Mouse (Mus musculus) left cerebral cortex, postnatal 10 days (tissue): ENCODE data around the gene Adamts12. TPM values are rescaled to one million over a fixed set of nuclear protein-coding genes. Genes with fewer than 3 reads are reported as not detected.

Experiments used
- DNase-seq, 2 experiments: peaks; one replicate each; pipeline ENCODE4 v3.0.0; 2021 to 2022; ENCODE audit warnings: low spot score in 2 of 2, mixed read lengths in 1 of 2; ENCODE audit errors: extremely low spot score in 1 of 2
- intact Hi-C: fragments of 180-260 bp; cut with DNase I; formaldehyde crosslinking; loops from one replicate; pipeline ENCODE4 v1.15.1; 2025
- total RNA-seq, 2 experiments: library from RNA; stranded (reverse); gene quantifications; 2 replicates each; pipeline ENCODE4 v1.2.3; 2021

Gene Adamts12
- total RNA-seq, 2 experiments from 2014 or later: 2.6 to 2.7 TPM

DNA sequence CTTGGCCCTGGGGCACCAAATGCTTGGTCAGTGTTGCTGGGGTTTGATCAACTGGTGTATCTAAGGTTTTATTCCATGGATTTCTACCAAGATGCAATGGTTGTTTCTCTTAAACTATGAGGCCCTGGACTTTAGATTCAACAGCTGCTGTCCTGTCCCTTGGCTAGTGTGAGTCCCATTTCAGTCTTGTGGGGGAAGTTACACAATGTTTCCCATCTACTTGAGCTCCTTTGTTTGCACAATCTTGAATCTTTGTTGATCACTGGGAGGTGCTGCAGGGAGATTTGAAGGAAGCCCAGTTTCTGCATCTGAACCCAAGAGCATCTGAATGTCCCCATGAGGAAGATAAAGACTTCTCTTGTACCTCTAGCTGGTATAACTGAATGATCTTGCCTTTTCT lies 60.8 kb downstream of the Adamts12 start:
- intact Hi-C loops: no loop called here

DNA sequence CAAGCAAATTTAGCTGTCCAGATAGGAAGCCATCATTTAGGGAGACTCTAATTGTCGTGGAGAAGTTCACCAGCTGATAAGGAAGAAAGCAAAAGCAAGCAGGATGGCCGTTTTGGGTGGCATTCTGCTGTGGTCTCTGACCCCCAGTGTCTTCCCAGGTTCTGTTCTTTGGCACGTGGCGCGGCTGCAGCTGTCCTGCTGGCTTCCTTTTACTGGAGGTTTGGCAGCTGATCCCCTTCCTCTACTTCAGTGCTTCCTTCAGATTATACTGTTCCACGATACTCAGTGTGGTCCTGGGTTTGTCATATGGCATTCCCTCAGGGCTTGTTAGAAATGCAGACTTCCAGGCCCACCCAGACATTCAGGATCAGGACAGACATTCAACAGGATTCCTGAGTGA lies 63.9 kb downstream of the Adamts12 start:
- DNase-seq: no peak
- intact Hi-C loops: no loop called here

More for the DNA sequence above, 60.8 kb downstream of the Adamts12 start:
- no peak for DNase-seq

GRCm38 (mm10) chr15:11132586-11133558 lies 68.3 kb downstream of the Adamts12 start:
- no peak for DNase-seq
- intact Hi-C loops: no loop called here

DNA sequence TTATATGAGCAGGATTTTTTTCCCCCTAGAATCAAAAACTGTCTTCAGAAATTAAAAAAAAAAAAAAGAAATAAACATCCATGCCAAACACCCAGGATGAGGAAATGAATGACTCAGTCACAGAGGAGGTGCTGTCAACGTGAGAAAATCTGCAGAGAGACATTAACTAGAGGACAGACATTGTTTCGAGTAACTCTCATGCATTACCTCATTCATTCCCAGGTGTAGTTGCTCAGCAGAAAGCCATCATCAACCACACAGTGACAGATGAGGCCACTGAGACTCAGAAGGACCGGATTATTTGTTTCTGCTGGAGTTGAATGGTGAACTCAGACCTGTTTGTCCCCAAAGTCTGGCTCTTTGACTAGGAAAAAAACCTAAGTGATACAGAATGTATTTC lies 81.0 kb downstream of the Adamts12 start:
- no peak for DNase-seq
- intact Hi-C loops: no loop called here

DNA sequence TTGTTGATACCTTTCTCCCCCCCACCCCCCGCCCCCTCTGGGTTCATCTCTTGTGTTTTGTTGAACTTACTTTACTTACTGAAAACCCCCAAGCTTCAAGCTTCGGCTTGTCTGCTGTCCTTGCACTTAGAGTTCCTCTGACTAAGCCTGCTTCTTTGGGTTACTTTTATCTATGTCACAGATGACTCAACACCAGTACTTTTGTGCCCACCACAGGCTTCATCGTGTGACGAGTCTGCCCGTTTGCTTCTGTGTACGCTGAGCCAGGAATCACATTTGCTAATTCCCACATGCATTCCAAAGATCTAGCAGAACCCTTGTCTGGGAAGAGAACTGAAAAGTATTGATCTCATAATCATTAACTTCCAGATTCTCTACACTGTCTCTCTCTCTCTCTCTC lies 94.8 kb downstream of the Adamts12 start:
- intact Hi-C loops: no loop called here
- no peak for DNase-seq

DNA sequence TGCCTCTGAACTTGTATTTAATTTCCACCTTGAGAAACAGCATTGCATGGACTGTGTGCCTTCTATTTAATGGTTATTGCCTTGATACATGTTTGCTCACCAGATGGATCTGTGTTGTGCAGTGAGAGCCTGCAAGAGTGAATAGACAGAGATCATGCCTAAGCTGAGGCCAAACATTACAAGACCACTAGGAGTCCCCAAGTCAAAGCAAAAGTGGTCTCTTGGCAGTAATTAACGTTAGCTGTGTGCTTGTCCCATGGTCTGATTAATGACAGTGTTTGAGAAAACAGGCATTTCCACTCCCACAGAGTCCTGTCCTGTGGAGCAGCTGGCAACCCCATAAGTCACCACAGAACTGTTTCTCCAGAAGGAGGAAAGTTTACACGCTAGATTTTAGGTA lies 96.2 kb downstream of the Adamts12 start:
- intact Hi-C loops: no loop called here
- DNase-seq: no peak

DNA sequence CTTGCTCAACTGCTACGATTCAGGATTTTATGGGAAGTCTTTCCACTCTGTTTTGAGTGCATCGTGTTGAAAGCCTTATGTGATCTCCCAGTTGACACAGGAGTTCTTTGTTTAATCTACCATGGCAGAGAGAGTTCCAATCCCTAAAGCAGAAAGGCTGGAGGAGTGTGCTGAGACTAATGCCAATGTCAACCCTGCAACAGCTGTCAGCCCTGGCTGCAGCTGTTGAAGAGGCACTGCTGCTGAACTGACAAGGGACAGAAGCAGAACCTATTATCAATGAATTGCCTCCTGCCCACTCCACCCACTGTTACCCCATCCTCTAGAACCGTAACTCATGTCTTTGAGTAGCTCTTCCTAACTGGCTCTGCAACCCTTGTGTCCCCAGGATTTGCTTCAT lies 101.3 kb downstream of the Adamts12 start:
- no peak for DNase-seq
- intact Hi-C loops: no loop called here

- intact Hi-C loops: no loop called here
- no peak for DNase-seq
Observed at GRCm38 (mm10) chr15:11173884-11174470, 109.4 kb downstream of the Adamts12 start.

GRCm38 (mm10) chr15:11174842-11175241 lies 110.3 kb downstream of the Adamts12 start:
- intact Hi-C loops: no loop called here
- no peak for DNase-seq

DNA sequence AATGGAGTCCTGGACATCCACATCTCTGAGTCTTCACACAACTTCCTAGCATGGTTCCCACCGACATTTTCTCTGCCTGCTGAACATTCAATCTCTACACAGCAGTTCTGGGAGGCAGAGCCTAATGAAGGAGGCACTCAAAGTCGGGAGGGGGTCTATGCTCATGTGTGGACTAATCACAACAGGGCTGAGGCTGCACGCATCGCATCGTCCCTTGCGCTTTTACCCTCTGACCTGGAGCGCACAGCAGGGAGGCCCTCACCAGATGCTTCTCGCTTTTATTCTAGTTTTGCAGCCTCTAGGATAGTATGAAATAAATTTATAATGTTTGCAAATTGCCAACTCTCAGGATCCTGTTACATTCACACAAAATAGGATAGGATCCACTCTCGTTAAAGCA lies 112.9 kb downstream of the Adamts12 start:
- intact Hi-C loops: no loop called here
- DNase-seq: no peak

- peak in 1 of 2 experiments; percentile 65 for DNase-seq
Observed at GRCm38 (mm10) chr15:11179751-11180169, 115.2 kb downstream of the Adamts12 start.

DNA sequence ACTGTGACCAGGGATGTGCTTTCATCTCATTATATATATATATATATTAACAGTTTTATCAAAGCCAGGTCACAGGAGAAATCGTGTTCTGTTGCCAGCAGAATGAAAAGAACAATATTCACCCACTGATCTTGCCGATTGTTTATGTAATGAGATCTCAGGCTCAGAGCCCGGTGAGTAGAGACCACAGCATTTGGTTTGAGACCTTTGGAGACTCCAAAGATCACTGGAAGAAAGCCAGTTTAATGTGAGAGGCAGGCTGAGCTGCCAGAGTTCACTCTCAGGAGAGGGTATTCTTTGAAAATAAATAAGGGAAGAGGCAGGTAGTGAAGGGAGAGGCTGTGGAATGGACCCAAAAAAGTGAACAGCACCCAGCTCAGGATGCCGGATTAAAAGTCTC lies 122.1 kb downstream of the Adamts12 start:
- intact Hi-C loops: no loop called here
- no peak for DNase-seq

More at GRCm38 (mm10) chr15:11179751-11180169, 115.2 kb downstream of the Adamts12 start:
- intact Hi-C loops: no loop called here

- intact Hi-C loops: no loop called here
- DNase-seq: no peak
Observed at GRCm38 (mm10) chr15:11190447-11190846, 125.9 kb downstream of the Adamts12 start.

- intact Hi-C loops: no loop called here
- DNase-seq: no peak
Observed at GRCm38 (mm10) chr15:11192762-11193161, 128.2 kb downstream of the Adamts12 start.

GRCm38 (mm10) chr15:11197051-11197450 lies 132.5 kb downstream of the Adamts12 start:
- peak in 1 of 2 experiments; percentile 71 for DNase-seq
- intact Hi-C loops: no loop called here

- DNase-seq: no peak
- intact Hi-C loops: no loop called here
Observed at GRCm38 (mm10) chr15:11198246-11198795, 133.7 kb downstream of the Adamts12 start.

DNA sequence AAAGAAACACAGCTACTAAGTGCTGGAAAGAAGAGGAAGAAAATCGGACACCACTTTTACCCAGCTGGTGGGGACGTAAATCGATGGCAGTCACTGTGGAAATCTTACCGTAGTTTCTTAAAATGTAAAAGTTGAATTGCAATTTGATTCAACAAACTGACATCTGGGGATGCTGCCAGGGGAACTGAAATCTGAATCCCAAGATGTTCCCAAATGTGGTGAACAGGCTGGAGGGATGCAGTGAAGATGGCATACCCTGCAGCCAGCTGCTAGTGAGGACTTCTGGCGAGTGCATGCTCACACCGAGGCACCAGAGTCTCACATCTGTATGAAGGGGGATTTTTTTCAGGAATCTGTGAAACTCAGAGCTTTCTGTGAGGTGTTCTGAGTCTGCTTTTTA lies 138.5 kb downstream of the Adamts12 start:
- intact Hi-C loops: no loop called here
- no peak for DNase-seq

DNA sequence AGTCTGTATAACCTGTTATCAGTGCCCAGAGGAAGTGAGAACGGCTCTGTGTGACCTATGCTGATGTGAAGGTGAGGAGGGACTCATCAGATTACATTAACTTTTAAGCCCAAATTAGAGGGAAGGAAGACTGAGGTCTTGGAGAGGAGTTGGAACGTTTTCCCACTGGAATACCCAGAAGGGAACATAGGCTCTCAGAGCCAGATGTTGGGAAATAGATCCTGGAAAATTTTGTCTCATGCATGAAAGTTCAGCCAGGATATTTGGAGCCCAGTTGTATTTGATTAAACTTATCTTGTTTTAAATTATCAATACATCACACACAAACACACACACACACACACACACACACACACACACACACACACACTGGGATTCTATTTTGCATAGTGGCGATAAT lies 140.3 kb downstream of the Adamts12 start:
- no peak for DNase-seq
- intact Hi-C loops: no loop called here

GRCm38 (mm10) chr15:11210976-11211375 lies 146.4 kb downstream of the Adamts12 start:
- DNase-seq: no peak
- intact Hi-C loops: no loop called here
